Mouse (Mus musculus): ENCODE data around the gene Abcd4. TPM values are rescaled to one million over a fixed set of nuclear protein-coding genes. Genes with fewer than 3 reads are reported as not detected.

Gene Abcd4
- polyA plus RNA-seq (2015; fragmentation: Nextera tagmentation; extraction: Ambion mirVana), result 7.4 and 10.0 TPM in 2 replicates

GRCm38 (mm10) chr12:84616977-84617630 is at the start of gene Abcd4:
TSS of gene Abcd4 (minus strand) at chr12:84617413.
- peak; percentile 89 for DNase-seq (ENCODE audit: low spot score)

GRCm38 (mm10) chr12:84653912-84654311 is 36.7 kb upstream of the Abcd4 start:
- DNase-seq (ENCODE audit: low spot score), result peak; percentile 63

GRCm38 (mm10) chr12:84650234-84650633 is 33.0 kb upstream of the Abcd4 start:
- DNase-seq (ENCODE audit: low spot score), result no peak

GRCm38 (mm10) chr12:84640654-84641053 is 23.4 kb upstream of the Abcd4 start, which contains the start of gene Vrtn:
TSS of gene Vrtn (plus strand) at chr12:84641019.
- no peak for DNase-seq (ENCODE audit: low spot score)

GRCm38 (mm10) chr12:84640253-84640652 is 23.0 kb upstream of the Abcd4 start:
- no peak for DNase-seq (ENCODE audit: low spot score)

GRCm38 (mm10) chr12:84631867-84632266 is 14.7 kb upstream of the Abcd4 start:
- DNase-seq (ENCODE audit: low spot score), result no peak

- no peak for DNase-seq (ENCODE audit: low spot score)
Measured at GRCm38 (mm10) chr12:84625116-84625515, 7.9 kb upstream of the Abcd4 start.

GRCm38 (mm10) chr12:84624601-84625000 is 7.4 kb upstream of the Abcd4 start:
- no peak for DNase-seq (ENCODE audit: low spot score)

GRCm38 (mm10) chr12:84620975-84621374 is 3.8 kb upstream of the Abcd4 start:
- no peak for DNase-seq (ENCODE audit: low spot score)

GRCm38 (mm10) chr12:84617663-84618062 is 450 bp upstream of the Abcd4 start:
- DNase-seq (ENCODE audit: low spot score), result no peak

GRCm38 (mm10) chr12:84614524-84614923 is 2.7 kb downstream of the Abcd4 start:
- no peak for DNase-seq (ENCODE audit: low spot score)

- DNase-seq (ENCODE audit: low spot score), result no peak
Measured at GRCm38 (mm10) chr12:84614001-84614400, 3.2 kb downstream of the Abcd4 start.

- no peak for DNase-seq (ENCODE audit: low spot score)
Measured at GRCm38 (mm10) chr12:84612518-84612917, 4.7 kb downstream of the Abcd4 start.

- no peak for DNase-seq (ENCODE audit: low spot score)
Measured at GRCm38 (mm10) chr12:84611718-84612117, 5.5 kb downstream of the Abcd4 start.

- DNase-seq (ENCODE audit: low spot score), result peak; percentile 40
Measured at GRCm38 (mm10) chr12:84605860-84606259, 11.4 kb downstream of the Abcd4 start.

- no peak for DNase-seq (ENCODE audit: low spot score)
Measured at GRCm38 (mm10) chr12:84604001-84604400, 13.2 kb downstream of the Abcd4 start.

- DNase-seq (ENCODE audit: low spot score), result no peak
Measured at GRCm38 (mm10) chr12:84598324-84598723, 18.9 kb downstream of the Abcd4 start.

- DNase-seq (ENCODE audit: low spot score), result peak; percentile 88
Measured at GRCm38 (mm10) chr12:84589825-84590761, 27.1 kb downstream of the Abcd4 start.

- no peak for DNase-seq (ENCODE audit: low spot score)
Measured at GRCm38 (mm10) chr12:84581285-84581684, 35.9 kb downstream of the Abcd4 start.

- no peak for DNase-seq (ENCODE audit: low spot score)
Measured at GRCm38 (mm10) chr12:84578440-84578770, 38.8 kb downstream of the Abcd4 start.

GRCm38 (mm10) chr12:84577768-84578439 is 39.3 kb downstream of the Abcd4 start:
- no peak for DNase-seq (ENCODE audit: low spot score)

GRCm38 (mm10) chr12:84573094-84573493 is 44.1 kb downstream of the Abcd4 start:
- no peak for DNase-seq (ENCODE audit: low spot score)
